Mouse (Mus musculus): ENCODE measurements around the gene Trmt13. TPM values are rescaled to one million over a fixed set of nuclear protein-coding genes. Genes with fewer than 3 reads are reported as not detected.
A peak's percentile ranks its signal among the peaks of the same experiment; 100 is the strongest.
"Not testable (repeated sequence)": the region's sequence is repeated elsewhere in the genome, so short reads cannot be mapped to it uniquely, and the experiment has no call there.

Gene Trmt13
- polyA plus RNA-seq, 1 experiment from 2014 or later, result 18.7 TPM

GRCm38 (mm10) chr3:116654051-116654450 is 39.7 kb upstream of the Trmt13 start:
- 88% methylated on average over 11 of the region's 11 CpGs for WGBS
- ATAC-seq (ENCODE audit: insufficient number of reproducible peaks, insufficient read depth, low FRiP score, low read depth); H3K4me2 ChIP-seq (ENCODE audit: low read length); H3K9ac ChIP-seq (ENCODE audit: low read length); H3K27ac ChIP-seq (replicated peaks in 1 of 2; ENCODE audit: control insufficient read depth in 1 of 2, insufficient read depth in 1 of 2, low read depth in 2 of 2, low read length in 2 of 2); H3K4me3 ChIP-seq (ENCODE audit: control insufficient read depth in 1 of 2, insufficient read depth in 1 of 2, low read depth in 1 of 2, low read length in 2 of 2); H3K9me3 ChIP-seq (ENCODE audit: control insufficient read depth, low read length); H3K27me3 ChIP-seq (ENCODE audit: control insufficient read depth, insufficient read depth, low read length): not testable (repeated sequence)
- Histone ChIP-seq H3K36me3 (ENCODE audit: control insufficient read depth, insufficient read depth, low read length) (peaks cover 20% of the 10 kb centered on the region), H3K4me1 (ENCODE audit: control insufficient read depth in 2 of 2, insufficient read depth in 2 of 2, low read length in 2 of 2) (peaks cover 2 to 32% of the 10 kb centered on the region in 2 experiments; a peak in 3 of 4 replicates)

DNA sequence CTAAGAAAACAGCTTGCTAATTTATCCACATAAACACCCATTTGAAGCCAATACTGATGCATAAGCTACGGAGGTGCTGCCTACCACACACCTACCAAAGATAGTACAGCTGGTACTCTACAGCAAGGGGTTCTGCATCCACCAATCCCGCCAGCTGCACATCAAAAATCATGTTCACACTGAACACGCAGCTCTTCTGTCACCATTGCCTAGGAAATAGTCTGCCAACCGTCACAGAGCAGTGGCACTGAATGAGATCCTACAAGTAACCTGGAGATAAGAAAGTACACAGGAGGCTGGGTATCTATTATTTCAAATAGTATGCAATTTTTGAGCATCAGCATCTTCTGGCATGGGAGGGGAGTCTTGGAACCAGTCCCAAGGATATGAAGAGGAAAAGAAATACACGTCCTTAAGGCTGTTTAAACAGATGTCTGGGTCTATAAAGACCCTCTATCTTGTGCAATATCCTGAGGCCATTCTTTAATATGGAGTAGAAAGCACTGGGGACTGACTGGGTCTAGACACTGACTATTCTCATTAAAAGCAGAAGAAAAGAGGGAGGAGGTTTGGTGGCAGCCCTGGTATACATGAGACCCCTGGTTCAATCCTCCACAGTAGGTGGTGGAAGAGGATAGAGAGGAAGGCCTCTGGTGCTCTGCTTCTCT is 39.0 kb upstream of the Trmt13 start:
- ATAC-seq (ENCODE audit: insufficient number of reproducible peaks, insufficient read depth, low FRiP score, low read depth), result no peak

DNA sequence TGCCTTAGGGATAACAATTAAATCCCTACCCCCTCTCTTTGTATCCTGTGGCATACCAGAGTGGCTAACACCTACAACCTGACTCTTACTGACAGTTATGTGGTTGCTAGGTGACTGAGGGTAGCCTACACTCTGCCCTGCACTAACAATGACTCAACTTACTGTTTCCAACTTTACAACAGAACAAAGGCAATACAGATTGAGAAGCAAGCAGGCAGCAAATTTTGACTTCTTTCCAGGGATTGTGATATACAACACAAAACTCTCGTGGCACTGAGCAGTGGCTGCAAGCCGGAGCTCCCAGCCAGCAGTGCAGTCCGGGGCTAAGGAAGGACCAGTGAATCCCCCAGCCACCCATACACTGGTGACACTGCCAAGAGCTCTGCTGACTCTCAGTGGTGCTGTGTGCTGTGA is 37.7 kb upstream of the Trmt13 start:
- ATAC-seq (ENCODE audit: insufficient number of reproducible peaks, insufficient read depth, low FRiP score, low read depth), result peak; percentile 43; the same call in 1 of the 2 replicates
- Histone ChIP-seq H3K4me1 (ENCODE audit: control insufficient read depth in 2 of 2, insufficient read depth in 2 of 2, low read length in 2 of 2) (peaks cover 2 to 21% of the 10 kb centered on the region in 2 experiments; a peak in 3 of 4 replicates), H3K9me3 (ENCODE audit: control insufficient read depth, low read length) (no peaks in the 10 kb centered on the region), H3K27ac (replicated peaks in 1 of 2; ENCODE audit: control insufficient read depth in 1 of 2, insufficient read depth in 1 of 2, low read depth in 2 of 2, low read length in 2 of 2) (no peak overlapping the region), H3K36me3 (ENCODE audit: control insufficient read depth, insufficient read depth, low read length) (peaks cover 38% of the 10 kb centered on the region), H3K27me3 (ENCODE audit: control insufficient read depth, insufficient read depth, low read length) (no peaks in the 10 kb centered on the region), H3K9ac (ENCODE audit: low read length) (no peak overlapping the region), H3K4me3 (ENCODE audit: control insufficient read depth in 1 of 2, insufficient read depth in 1 of 2, low read depth in 1 of 2, low read length in 2 of 2) (no peak overlapping the region), H3K4me2 (ENCODE audit: low read length) (no peak overlapping the region)
- 55% methylated on average over 3 of the region's 3 CpGs for WGBS

More for the DNA sequence above, 39.0 kb upstream of the Trmt13 start:
- H3K4me1 ChIP-seq (ENCODE audit: control insufficient read depth in 2 of 2, insufficient read depth in 2 of 2, low read length in 2 of 2), result peaks cover 2 to 28% of the 10 kb centered on the region in 2 experiments; a peak in 3 of 4 replicates
- H3K36me3 ChIP-seq (ENCODE audit: control insufficient read depth, insufficient read depth, low read length), result peaks cover 26% of the 10 kb centered on the region
- H3K4me3 ChIP-seq (ENCODE audit: control insufficient read depth in 1 of 2, insufficient read depth in 1 of 2, low read depth in 1 of 2, low read length in 2 of 2), result no peak overlapping the region
- H3K9me3 ChIP-seq (ENCODE audit: control insufficient read depth, low read length), result no peaks in the 10 kb centered on the region
- H3K27me3 ChIP-seq (ENCODE audit: control insufficient read depth, insufficient read depth, low read length), result no peaks in the 10 kb centered on the region
- 42% methylated on average over 5 of the region's 5 CpGs for WGBS
- H3K9ac ChIP-seq (ENCODE audit: low read length), result no peak overlapping the region
- H3K4me2 ChIP-seq (ENCODE audit: low read length), result no peak overlapping the region
- no peak overlapping the region for H3K27ac ChIP-seq (replicated peaks in 1 of 2; ENCODE audit: control insufficient read depth in 1 of 2, insufficient read depth in 1 of 2, low read depth in 2 of 2, low read length in 2 of 2)

DNA sequence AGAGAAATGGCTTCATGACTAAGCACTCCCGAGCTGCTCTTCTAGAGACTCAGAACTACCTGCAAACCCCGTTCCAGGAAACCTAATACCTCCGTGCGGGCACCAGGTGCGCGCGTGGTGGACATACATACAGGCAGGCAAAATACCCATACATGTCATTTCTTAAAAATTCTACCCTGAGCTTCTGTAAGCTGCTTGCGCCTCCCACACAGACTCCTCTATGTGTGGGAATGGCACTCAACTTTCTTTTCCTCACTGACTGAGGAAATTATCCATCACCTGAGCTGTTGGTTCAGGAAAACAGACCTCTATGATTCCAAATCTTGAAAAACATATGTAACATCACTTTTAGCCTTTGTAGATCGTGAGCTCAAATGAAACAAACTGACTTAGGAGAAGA is 36.3 kb upstream of the Trmt13 start:
- 95% methylated on average over 9 of the region's 9 CpGs for WGBS
- no peak for ATAC-seq (ENCODE audit: insufficient number of reproducible peaks, insufficient read depth, low FRiP score, low read depth)

DNA sequence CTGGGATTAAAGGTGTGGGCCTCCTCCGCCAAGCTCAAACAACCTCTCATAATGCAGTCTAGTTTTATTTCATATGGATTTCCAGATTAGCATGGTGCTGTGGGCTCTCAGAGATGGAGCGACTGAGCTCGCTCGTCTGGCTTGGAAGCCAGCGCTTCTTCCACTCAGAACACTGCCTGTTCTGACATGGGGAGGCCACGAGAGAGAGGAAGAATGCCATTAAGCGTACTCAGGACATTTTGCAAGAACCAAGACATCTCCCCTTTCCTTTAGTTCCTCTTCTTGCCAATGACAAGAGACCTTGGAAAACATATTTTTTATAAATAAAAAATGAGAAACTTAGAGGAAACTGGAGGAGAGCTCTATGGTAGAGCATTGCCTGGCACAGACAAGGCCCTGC is 34.4 kb upstream of the Trmt13 start:
- Histone ChIP-seq H3K4me3 (ENCODE audit: control insufficient read depth in 1 of 2, insufficient read depth in 1 of 2, low read depth in 1 of 2, low read length in 2 of 2) (no peak overlapping the region), H3K9ac (ENCODE audit: low read length) (no peak overlapping the region), H3K36me3 (ENCODE audit: control insufficient read depth, insufficient read depth, low read length) (peaks cover 69% of the 10 kb centered on the region), H3K9me3 (ENCODE audit: control insufficient read depth, low read length) (no peaks in the 10 kb centered on the region), H3K4me1 (ENCODE audit: control insufficient read depth in 2 of 2, insufficient read depth in 2 of 2, low read length in 2 of 2) (peaks cover 2 to 12% of the 10 kb centered on the region in 2 experiments; a peak in 3 of 4 replicates), H3K4me2 (ENCODE audit: low read length) (no peak overlapping the region), H3K27ac (replicated peaks in 1 of 2; ENCODE audit: control insufficient read depth in 1 of 2, insufficient read depth in 1 of 2, low read depth in 2 of 2, low read length in 2 of 2) (no peak overlapping the region), H3K27me3 (ENCODE audit: control insufficient read depth, insufficient read depth, low read length) (no peaks in the 10 kb centered on the region)
- no peak for ATAC-seq (ENCODE audit: insufficient number of reproducible peaks, insufficient read depth, low FRiP score, low read depth)
- WGBS, result 94% methylated on average over 7 of the region's 7 CpGs

More for the DNA sequence above, 36.3 kb upstream of the Trmt13 start:
- Histone ChIP-seq H3K4me2 (ENCODE audit: low read length) (no peak overlapping the region), H3K27me3 (ENCODE audit: control insufficient read depth, insufficient read depth, low read length) (no peaks in the 10 kb centered on the region), H3K27ac (replicated peaks in 1 of 2; ENCODE audit: control insufficient read depth in 1 of 2, insufficient read depth in 1 of 2, low read depth in 2 of 2, low read length in 2 of 2) (no peak overlapping the region), H3K9ac (ENCODE audit: low read length) (no peak overlapping the region), H3K4me3 (ENCODE audit: control insufficient read depth in 1 of 2, insufficient read depth in 1 of 2, low read depth in 1 of 2, low read length in 2 of 2) (no peak overlapping the region), H3K36me3 (ENCODE audit: control insufficient read depth, insufficient read depth, low read length) (peaks cover 51% of the 10 kb centered on the region), H3K9me3 (ENCODE audit: control insufficient read depth, low read length) (no peaks in the 10 kb centered on the region), H3K4me1 (ENCODE audit: control insufficient read depth in 2 of 2, insufficient read depth in 2 of 2, low read length in 2 of 2) (peaks cover 2 to 14% of the 10 kb centered on the region in 2 experiments; a peak in 3 of 4 replicates)

GRCm38 (mm10) chr3:116646387-116646786 is 32.0 kb upstream of the Trmt13 start:
- WGBS, result 90% methylated on average over 1 of the region's 1 CpGs
- Histone ChIP-seq H3K9ac (ENCODE audit: low read length) (no peak overlapping the region), H3K9me3 (ENCODE audit: control insufficient read depth, low read length) (no peaks in the 10 kb centered on the region)

GRCm38 (mm10) chr3:116642373-116642772 is 28.0 kb upstream of the Trmt13 start:
- no peaks in the 10 kb centered on the region for H3K27me3 ChIP-seq (ENCODE audit: control insufficient read depth, insufficient read depth, low read length)
- no peak overlapping the region for H3K27ac ChIP-seq (replicated peaks in 1 of 2; ENCODE audit: control insufficient read depth in 1 of 2, insufficient read depth in 1 of 2, low read depth in 2 of 2, low read length in 2 of 2)
- H3K9me3 ChIP-seq (ENCODE audit: control insufficient read depth, low read length), result no peaks in the 10 kb centered on the region
- 72% methylated on average over 2 of the region's 2 CpGs for WGBS
- no peak overlapping the region for H3K9ac ChIP-seq (ENCODE audit: low read length)
- ATAC-seq (ENCODE audit: insufficient number of reproducible peaks, insufficient read depth, low FRiP score, low read depth), result no peak
- peaks cover 96% of the 10 kb centered on the region for H3K36me3 ChIP-seq (ENCODE audit: control insufficient read depth, insufficient read depth, low read length)
- no peak overlapping the region for H3K4me2 ChIP-seq (ENCODE audit: low read length)
- H3K4me1 ChIP-seq (ENCODE audit: control insufficient read depth in 2 of 2, insufficient read depth in 2 of 2, low read length in 2 of 2), result no peaks in the 10 kb centered on the region
- no peak overlapping the region for H3K4me3 ChIP-seq (ENCODE audit: control insufficient read depth in 1 of 2, insufficient read depth in 1 of 2, low read depth in 1 of 2, low read length in 2 of 2)

More at GRCm38 (mm10) chr3:116646387-116646786, 32.0 kb upstream of the Trmt13 start:
- 0 out of 4 replicates have a peak overlapping the region, but pooled peaks of 1 of the 2 experiments have one; percentile 24 for H3K27ac ChIP-seq (replicated peaks in 1 of 2; ENCODE audit: control insufficient read depth in 1 of 2, insufficient read depth in 1 of 2, low read depth in 2 of 2, low read length in 2 of 2)
- no peak overlapping the region for H3K4me3 ChIP-seq (ENCODE audit: control insufficient read depth in 1 of 2, insufficient read depth in 1 of 2, low read depth in 1 of 2, low read length in 2 of 2)
- peaks cover 92% of the 10 kb centered on the region for H3K36me3 ChIP-seq (ENCODE audit: control insufficient read depth, insufficient read depth, low read length)
- H3K4me2 ChIP-seq (ENCODE audit: low read length), result no peak overlapping the region
- ATAC-seq (ENCODE audit: insufficient number of reproducible peaks, insufficient read depth, low FRiP score, low read depth), result no peak
- H3K27me3 ChIP-seq (ENCODE audit: control insufficient read depth, insufficient read depth, low read length), result no peaks in the 10 kb centered on the region
- H3K4me1 ChIP-seq (ENCODE audit: control insufficient read depth in 2 of 2, insufficient read depth in 2 of 2, low read length in 2 of 2), result no peaks in the 10 kb centered on the region
